Mouse (Mus musculus): ENCODE data around the gene Serpine1.

Serpine1 gene

GRCm38 (mm10) chr5:137051914-137052505 is 20.1 kb downstream of the Serpine1 start:
- peak; percentile 50 for DNase-seq

- DNase-seq, result no peak
Observed at GRCm38 (mm10) chr5:137051125-137051524, 20.9 kb downstream of the Serpine1 start.

DNA sequence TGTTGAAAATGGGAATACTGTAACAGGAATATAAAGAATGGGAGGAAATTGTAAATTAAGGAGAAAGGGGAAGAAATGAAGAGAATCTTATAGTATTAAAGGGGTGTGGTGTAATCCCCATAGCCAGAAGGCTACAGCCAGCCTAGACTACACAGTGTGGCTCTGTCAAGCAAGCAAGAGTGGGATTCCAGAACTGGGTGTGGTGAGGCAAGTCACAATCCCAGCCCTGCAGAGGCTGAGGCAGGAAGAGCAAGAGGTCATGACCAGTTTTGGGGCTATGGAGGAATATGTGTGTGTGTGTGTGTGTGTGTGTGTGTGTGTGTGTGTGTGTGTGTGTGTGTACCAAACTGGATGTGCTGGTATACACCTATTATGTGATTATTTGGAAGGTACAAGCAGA is 25.1 kb downstream of the Serpine1 start:
- no peak for DNase-seq

GRCm38 (mm10) chr5:137046324-137046718 is 25.7 kb downstream of the Serpine1 start:
- no peak for DNase-seq

- DNase-seq, result peak; percentile 99
Observed at GRCm38 (mm10) chr5:137045402-137046323, 26.4 kb downstream of the Serpine1 start, which contains the start of gene Ap1s1. Gene Ap1s1, minus strand, starts transcription at chr5:137046135.

- no peak for DNase-seq
Observed at GRCm38 (mm10) chr5:137043997-137044396, 28.1 kb downstream of the Serpine1 start.

DNA sequence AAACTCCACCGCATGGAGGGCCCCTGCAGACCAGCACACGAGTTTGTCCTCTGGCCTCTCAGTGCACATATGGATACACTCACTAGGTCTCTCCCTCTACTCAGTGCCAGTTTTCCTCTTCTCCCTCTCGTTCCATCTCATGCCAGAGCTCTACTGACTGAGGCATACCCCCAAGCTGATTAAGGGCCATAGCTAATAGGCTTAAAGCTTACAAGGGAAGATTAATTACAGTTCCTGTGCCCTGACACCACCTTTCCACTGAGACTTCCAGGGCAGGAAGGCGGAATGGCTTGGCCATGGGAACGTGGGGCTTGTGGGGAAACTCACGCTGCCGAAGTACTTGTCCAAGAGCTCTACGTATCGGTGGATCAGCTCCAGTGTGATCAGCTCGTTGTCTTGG is 30.6 kb downstream of the Serpine1 start:
- no peak for DNase-seq

DNA sequence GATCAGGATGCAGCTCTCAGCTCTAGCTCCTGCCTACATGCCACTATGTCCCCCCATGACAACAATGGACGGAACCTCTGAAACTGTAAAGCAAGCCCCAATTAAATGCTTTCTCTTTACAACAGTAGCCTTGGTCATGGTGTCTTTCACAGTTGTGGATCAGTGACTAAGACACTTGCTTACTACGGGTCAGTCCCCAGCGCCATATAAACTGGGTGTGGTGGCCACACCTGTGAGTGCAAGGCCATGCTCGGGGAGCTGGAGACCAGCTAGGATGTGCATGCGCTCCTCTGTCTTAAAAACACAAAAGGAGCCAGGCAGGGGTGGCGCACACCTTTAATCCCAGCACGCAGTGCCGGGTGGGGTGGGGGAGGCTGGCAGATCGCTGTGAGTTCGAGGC is 32.6 kb downstream of the Serpine1 start:
- no peak for DNase-seq

GRCm38 (mm10) chr5:137036211-137036610 is 35.9 kb downstream of the Serpine1 start:
- DNase-seq, result peak; percentile 44

GRCm38 (mm10) chr5:137032641-137033074 is 39.4 kb downstream of the Serpine1 start:
- peak; percentile 87 for DNase-seq

DNA sequence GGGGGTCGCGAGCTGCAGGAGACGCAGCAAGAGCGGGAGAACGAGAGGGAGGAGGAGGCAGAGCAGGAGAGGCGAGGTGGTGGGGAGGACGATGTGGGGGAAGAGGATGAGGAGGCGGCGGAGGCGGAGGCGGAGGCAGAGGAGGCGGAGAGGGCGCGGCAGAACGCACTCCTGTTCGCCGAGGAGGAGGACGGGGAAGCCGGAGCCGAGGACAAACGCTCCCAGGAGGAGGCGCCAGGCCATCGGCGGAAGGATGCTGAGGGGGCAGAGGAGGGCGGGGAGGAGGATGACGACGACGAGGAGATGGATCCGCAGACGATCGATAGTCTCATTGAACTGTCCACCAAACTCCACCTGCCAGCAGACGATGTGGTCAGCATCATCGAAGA is 40.0 kb downstream of the Serpine1 start:
- DNase-seq, result peak; percentile 70

- peak; percentile 40 for DNase-seq
Observed at GRCm38 (mm10) chr5:137031076-137032032, 40.7 kb downstream of the Serpine1 start.

- peak; percentile 52 for DNase-seq
Observed at GRCm38 (mm10) chr5:137030416-137030810, 41.7 kb downstream of the Serpine1 start.

- DNase-seq, result peak; percentile 95
Observed at GRCm38 (mm10) chr5:137029643-137030415, 42.2 kb downstream of the Serpine1 start.

DNA sequence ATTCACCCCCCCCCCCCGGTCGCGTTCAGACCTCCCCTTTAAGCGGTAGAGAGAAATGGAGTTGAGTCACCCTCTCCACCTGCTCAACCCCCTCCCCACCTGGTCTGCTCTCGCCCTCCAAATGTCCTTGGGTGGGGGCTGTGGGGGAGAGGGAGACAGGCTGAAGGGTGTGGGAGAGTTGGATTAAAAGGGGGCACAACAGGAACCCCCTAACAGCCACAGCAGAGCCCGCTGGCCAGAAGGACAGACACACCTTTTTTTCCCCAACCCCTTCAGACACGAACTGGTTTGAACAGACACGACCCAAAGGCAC is 42.8 kb downstream of the Serpine1 start:
- no peak for DNase-seq

GRCm38 (mm10) chr5:137028561-137029272 is 43.4 kb downstream of the Serpine1 start:
- DNase-seq, result no peak

DNA sequence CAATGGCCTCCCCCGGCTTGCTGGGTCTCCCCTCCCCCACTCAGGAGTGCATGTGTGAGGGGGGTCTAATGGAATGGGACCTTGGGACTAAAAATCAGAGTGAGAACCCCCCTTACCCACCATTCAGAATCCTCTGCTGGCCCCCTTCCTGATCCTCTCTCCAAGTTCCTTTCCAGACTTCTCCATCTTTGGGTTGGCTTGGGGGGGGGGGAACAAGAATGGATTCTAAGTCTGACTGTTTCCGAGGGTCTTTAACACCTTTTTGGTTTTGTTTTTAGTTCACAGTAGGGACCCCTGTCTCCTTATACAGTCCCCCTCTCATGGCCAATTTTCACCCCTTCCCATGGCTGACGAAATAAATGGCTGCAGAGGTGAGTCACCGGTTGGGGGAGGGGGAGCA is 46.0 kb downstream of the Serpine1 start, which contains the start of gene Vgf:
TSS of gene Vgf (plus strand) at position 301 of the 400 bp plus-strand sequence.
- no peak for DNase-seq

DNA sequence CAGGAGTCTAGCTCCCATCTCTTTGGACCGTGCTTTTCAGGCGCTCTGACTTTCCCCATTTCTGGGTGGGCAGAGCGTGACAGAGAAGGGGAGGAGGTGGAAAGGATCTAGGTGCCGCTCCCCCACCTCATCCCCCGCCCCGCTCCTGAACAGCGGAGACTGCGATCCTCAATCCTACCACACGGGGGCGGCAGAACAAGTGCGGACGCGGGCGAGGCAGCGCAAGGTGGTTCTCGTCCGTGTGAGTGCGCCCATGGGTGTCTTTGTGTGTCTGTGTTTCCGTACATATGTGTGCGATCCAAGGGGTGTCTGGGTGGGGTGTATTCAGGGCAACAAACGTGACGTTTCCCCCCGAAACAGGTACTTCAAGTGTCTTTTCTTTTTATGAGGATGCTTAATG is 46.9 kb downstream of the Serpine1 start:
- DNase-seq, result peak; percentile 84

- DNase-seq, result no peak
Observed at GRCm38 (mm10) chr5:137024318-137024717, 47.8 kb downstream of the Serpine1 start.

DNA sequence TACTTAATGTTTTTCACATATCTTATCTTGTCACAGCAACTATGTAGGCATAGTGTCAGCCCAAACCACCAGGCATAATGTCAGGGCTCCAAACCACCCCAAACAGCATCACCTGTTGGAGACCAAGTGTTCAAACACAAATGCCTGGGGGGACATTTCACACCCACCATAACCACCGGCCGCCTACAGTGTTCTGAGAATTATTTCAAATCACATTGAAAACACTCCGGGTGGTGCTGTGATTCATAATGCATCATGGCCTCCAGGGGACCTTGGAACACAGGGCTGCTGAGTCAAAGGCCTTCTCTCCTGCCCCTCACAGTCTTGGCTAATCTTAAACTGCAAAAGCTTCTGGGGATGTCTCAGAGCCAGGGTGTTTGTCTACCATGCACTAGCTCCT is 56.2 kb downstream of the Serpine1 start:
- no peak for DNase-seq

DNA sequence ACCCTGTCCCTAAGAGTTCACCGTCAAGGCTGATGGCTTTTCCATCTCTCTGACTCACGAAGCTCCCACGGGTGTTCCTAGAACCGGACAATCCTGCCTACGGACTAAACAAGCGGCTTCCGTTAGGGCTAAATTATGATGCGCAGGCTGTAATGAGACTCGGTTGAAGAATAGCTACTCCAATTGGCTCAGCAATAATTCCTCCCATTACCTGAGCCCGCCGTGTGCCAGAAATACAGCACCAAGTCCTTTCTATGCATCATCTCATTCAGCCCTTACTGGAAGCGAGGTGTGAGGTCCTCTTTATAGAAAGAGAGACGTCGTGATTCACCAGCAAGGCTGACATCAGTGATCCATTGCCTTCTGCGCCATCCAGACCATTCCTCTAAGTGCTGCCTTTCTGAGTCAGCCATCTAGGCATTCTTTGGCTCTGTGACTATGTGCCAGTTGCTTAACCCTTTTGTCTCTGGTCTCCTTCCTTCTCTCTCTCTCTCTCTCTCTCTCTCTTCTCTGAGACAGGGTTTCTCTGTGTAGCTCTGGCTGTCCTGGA is 59.6 kb downstream of the Serpine1 start:
- no peak for DNase-seq
